Mouse (Mus musculus): ENCODE results near the gene Wdr74. TPM values are rescaled to one million over a fixed set of nuclear protein-coding genes. Genes with fewer than 3 reads are reported as not detected.

Wdr74 gene
- 105 TPM for polyA plus RNA-seq (2017; shearing (Covaris generic))

DNA sequence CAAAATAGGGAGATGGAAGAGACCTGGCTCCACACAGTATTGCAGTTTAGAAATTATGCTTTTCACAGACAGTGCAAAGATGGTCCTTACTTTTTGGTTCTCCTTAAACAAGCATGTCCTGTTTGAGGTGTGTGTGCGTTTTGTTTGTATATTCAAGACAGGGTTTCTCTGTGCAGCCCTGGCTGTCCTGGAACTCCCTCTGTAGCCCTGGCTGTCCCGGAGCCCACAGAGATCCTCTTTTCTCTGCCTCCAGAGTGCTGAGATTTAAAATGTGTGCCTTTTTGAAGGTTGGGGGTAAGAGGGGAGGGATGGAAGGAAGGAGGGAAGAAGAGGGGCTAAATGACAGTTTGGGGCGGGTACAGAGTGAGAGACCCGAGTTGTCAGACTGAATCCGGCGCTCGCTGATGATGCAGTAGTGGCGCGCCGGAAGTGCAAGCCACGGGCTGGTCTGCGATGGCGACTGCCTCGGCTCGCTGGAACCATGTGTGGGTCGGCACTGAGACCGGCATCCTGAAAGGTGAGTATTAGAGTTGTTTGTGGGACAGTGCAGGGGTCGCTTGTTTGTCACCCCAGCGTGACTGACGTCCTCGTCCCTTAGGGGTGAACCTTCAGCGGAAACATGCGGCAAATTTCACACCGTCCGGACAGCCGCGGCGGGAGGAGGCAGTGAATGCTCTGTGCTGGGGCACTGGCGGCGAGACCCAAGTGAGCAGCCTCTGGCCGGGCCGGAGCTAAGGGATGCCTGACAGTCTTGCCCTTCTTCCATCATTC lies at the start of gene Wdr74:
Gene Wdr74 (plus strand): TSS at position 439 of the 771 bp plus-strand sequence.

GRCm38 (mm10) chr19:8722907-8723573 lies 12.6 kb upstream of the Wdr74 start, which contains the start of gene Slc3a2:
Gene Slc3a2 (minus strand): TSS chr19:8723369.

GRCm38 (mm10) chr19:8740603-8741002 lies 5.0 kb downstream of the Wdr74 start, which contains the start of gene 1700092M07Rik:
Gene 1700092M07Rik (plus strand): TSS chr19:8740718.

DNA sequence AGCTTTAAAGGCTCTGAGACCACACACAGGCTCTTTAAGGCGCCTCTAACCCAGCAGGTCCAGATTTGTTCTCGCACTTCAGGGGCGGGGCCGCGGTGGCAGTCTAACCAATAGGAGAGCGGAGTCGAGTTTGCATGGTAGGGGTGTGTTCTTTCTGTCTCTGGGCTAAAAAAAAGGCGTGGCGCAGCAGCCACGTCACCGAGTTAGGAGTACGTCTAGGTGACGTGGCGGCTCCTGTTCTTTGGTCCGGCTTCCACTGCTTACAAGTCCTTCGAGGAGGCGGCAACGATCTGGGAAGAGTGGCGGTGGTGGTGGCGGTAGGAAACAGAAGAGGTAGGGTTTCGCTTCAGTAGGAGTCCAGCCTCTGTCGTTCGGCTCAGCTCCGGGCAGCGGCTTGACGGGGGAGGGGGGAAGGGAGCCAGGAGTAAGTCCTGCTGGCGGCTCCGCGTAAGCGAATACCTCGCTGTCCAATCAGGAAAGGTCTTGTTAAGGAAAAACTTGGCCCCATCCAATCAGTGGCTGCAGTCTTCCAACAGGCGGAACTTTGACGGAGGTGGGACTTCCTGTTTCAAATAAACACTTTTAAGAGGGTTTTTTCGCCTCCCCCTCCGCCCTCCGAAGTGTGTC lies 5.7 kb downstream of the Wdr74 start, which contains the start of gene Stx5a:
Gene Stx5a (plus strand): TSS at position 171 of the 627 bp plus-strand sequence.

DNA sequence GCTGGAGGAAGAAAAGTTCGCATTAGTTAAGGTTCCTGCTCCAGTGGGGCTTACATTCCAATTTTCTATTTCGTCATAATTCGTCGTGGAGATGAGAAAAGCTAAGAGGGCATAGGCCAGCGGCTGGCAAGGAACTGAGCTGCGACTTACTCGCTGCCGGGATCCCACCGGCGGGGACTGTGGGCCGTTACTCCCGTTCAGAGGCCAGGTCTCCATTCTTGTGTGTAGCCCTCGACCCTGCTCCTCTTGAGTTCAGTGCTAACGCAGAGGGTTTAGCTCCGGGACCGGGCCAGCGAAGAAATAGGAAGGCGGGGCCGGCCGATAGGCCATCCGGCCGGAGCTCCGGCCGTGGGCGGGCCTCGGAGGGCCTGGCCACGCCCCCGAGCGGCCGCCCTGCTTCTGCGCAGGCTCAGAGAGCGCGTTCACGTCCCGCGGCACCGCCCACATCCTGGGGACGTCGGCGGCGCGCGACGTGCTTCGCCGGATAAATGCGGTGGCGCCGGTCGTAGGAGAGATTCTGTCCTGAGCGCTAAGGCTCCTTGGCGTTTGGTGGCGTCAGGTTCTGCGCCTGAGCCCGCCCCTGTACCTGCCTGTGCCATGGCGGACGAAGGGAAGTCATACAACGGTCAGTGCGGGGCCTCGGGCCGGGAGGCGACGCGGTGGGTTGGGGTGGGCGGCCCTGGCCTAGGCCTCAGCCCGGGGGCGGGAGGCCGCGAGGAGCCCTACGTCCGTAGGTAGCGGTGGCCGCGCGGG lies 21.2 kb downstream of the Wdr74 start, which contains the start of gene Nxf1:
Gene Nxf1 (plus strand): TSS at position 439 of the 753 bp plus-strand sequence.

GRCm38 (mm10) chr19:8770567-8771270 lies 35.1 kb downstream of the Wdr74 start, which contains the start of gene Tmem223:
Gene Tmem223 (plus strand): TSS chr19:8770996.

DNA sequence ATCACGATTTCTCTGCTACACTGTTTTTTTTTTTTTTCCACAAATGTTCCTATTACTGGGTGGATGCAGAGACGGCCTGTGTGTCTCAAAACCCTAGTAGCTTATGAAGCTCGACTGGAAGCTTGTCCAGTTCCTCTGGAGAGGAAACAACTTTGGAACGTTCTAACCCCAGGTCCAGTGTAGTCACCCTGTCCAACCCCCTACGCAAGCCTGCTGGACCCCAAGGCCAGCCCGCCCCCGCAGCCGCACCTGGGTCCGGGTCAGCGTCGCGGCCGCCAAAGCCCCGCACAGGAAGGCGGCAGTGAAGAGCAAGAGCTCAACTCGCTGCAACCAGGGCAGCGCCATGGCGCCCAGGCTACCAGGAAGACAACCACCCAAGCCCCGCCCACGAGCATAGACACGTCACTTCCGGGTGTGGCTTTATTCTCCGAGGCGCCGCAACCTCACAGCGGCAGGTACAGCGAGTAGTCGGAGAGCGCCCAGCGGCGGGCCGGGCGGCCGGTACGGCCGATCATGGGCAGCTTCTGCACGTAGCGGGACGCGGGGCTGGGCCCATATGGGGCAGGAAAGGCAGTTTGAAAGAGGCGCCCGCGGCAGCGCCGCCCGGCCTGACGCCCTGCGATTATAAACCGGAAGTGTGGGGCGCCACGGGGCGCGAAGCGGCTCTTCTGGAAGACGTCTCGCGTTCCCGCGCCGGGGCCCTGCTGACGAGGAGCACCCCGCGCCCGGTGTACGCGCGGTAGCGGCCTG lies 38.6 kb downstream of the Wdr74 start, which contains the start of gene Tmem179b:
Gene Tmem179b (minus strand): TSS at position 382 of the 750 bp plus-strand sequence.

GRCm38 (mm10) chr19:8786008-8786781 lies 50.6 kb downstream of the Wdr74 start, which contains the start of gene Taf6l:
Gene Taf6l (minus strand): TSS chr19:8786417.

Other genes starting within 250 kb of the Wdr74 start
- gene Slc22a8, start 144.6 kb upstream of the Wdr74 start, polyA plus RNA-seq (2017; shearing (Covaris generic)), result 0.62 TPM
- gene Slc22a6, start 117.8 kb upstream of the Wdr74 start, polyA plus RNA-seq (2017; shearing (Covaris generic)), result not detected
- not detected for gene Chrm1, start 72.0 kb upstream of the Wdr74 start, polyA plus RNA-seq (2017; shearing (Covaris generic))
- 497 TPM for gene Slc3a2, start 12.5 kb upstream of the Wdr74 start, polyA plus RNA-seq (2017; shearing (Covaris generic))
- gene 1700092M07Rik, start 4.9 kb downstream of the Wdr74 start, polyA plus RNA-seq (2017; shearing (Covaris generic)), result 1.5 TPM
- gene Stx5a, start 5.6 kb downstream of the Wdr74 start, polyA plus RNA-seq (2017; shearing (Covaris generic)), result 223 TPM
- gene Nxf1, start 21.2 kb downstream of the Wdr74 start, polyA plus RNA-seq (2017; shearing (Covaris generic)), result 365 TPM
- 38.6 TPM for gene Tmem223, start 35.2 kb downstream of the Wdr74 start, polyA plus RNA-seq (2017; shearing (Covaris generic))
- 172 TPM for gene Tmem179b, start 38.6 kb downstream of the Wdr74 start, polyA plus RNA-seq (2017; shearing (Covaris generic))
- 8.1 TPM for gene Taf6l, start 50.6 kb downstream of the Wdr74 start, polyA plus RNA-seq (2017; shearing (Covaris generic))
- 68.3 TPM for gene Polr2g, start 62.8 kb downstream of the Wdr74 start, polyA plus RNA-seq (2017; shearing (Covaris generic))
- 0.18 TPM for gene Zbtb3, start 66.7 kb downstream of the Wdr74 start, polyA plus RNA-seq (2017; shearing (Covaris generic))
- 31.0 TPM for gene Ttc9c, start 83.5 kb downstream of the Wdr74 start, polyA plus RNA-seq (2017; shearing (Covaris generic))
- 7.6 TPM for gene Hnrnpul2, start 84.2 kb downstream of the Wdr74 start, polyA plus RNA-seq (2017; shearing (Covaris generic))
- gene AC129217.1, start 93.9 kb downstream of the Wdr74 start, polyA plus RNA-seq (2017; shearing (Covaris generic)), result not detected
- 85.2 TPM for gene Bscl2, start 101.6 kb downstream of the Wdr74 start, polyA plus RNA-seq (2017; shearing (Covaris generic))
- gene Gng3, start 103.4 kb downstream of the Wdr74 start, polyA plus RNA-seq (2017; shearing (Covaris generic)), result 0.49 TPM
- not detected for gene Lrrn4cl, start 114.9 kb downstream of the Wdr74 start, polyA plus RNA-seq (2017; shearing (Covaris generic))
- gene Ubxn1, start 135.7 kb downstream of the Wdr74 start, polyA plus RNA-seq (2017; shearing (Covaris generic)), result 133 TPM
- gene Uqcc3, start 145.1 kb downstream of the Wdr74 start, polyA plus RNA-seq (2017; shearing (Covaris generic)), result 30.0 TPM
- 40.0 TPM for gene Lbhd1, start 147.9 kb downstream of the Wdr74 start, polyA plus RNA-seq (2017; shearing (Covaris generic))
- gene Gm49403, start 148.1 kb downstream of the Wdr74 start, polyA plus RNA-seq (2017; shearing (Covaris generic)), result not detected
- 32.1 TPM for gene 1810009A15Rik, start 153.0 kb downstream of the Wdr74 start, polyA plus RNA-seq (2017; shearing (Covaris generic))
- not detected for gene Gm49416, start 153.1 kb downstream of the Wdr74 start, polyA plus RNA-seq (2017; shearing (Covaris generic))
- 34.6 TPM for gene Ints5, start 157.2 kb downstream of the Wdr74 start, polyA plus RNA-seq (2017; shearing (Covaris generic))
- gene Ganab, start 162.2 kb downstream of the Wdr74 start, polyA plus RNA-seq (2017; shearing (Covaris generic)), result 91.0 TPM
- 57.0 TPM for gene B3gat3, start 184.5 kb downstream of the Wdr74 start, polyA plus RNA-seq (2017; shearing (Covaris generic))
- gene Rom1, start 193.5 kb downstream of the Wdr74 start, polyA plus RNA-seq (2017; shearing (Covaris generic)), result 4.5 TPM
- gene Eml3, start 193.7 kb downstream of the Wdr74 start, polyA plus RNA-seq (2017; shearing (Covaris generic)), result 74.5 TPM
- gene Mta2, start 206.0 kb downstream of the Wdr74 start, polyA plus RNA-seq (2017; shearing (Covaris generic)), result 211 TPM
- gene Tut1, start 218.0 kb downstream of the Wdr74 start, polyA plus RNA-seq (2017; shearing (Covaris generic)), result 55.0 TPM
- 259 TPM for gene Eef1g, start 231.2 kb downstream of the Wdr74 start, polyA plus RNA-seq (2017; shearing (Covaris generic))